Mouse (Mus musculus) heart, postnatal 0 days (tissue): ENCODE measurements at regions not wholly inside any gene's neighbourhood (a gene's known extent, or its start where the extent isn't known, plus 50 kb on each side); places are given as distances from the start of the nearest gene placed in this dataset.

Source experiments
- CTCF ChIP-seq: IDR thresholded peaks from 2 replicates; pipeline ENCODE4 v1.5.1; 2016; ENCODE audit warnings: antibody characterized with exemption, control low read depth, low read depth
- EP300 ChIP-seq: IDR thresholded peaks from 2 replicates; pipeline ENCODE4 v1.6.1; 2016; ENCODE audit warnings: antibody characterized with exemption, low read depth

DNA sequence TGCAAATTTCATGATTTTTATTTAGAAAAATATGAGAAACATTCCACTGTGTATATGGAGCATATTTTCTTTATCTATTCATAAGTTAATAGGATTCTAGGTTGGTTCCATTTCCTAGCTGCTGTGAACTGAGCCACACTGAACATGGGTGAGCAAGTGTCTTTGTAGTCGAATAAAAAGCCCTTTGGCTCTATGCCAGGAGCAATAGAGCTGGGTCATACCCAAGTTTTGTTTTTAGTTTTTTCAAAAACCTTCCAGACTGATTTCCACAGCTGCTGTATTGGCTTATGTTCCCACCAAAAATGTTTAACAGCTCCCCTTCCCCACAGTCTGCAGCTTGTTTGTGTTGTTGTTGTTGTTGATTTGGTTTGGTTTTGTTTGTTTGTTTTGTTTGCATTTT is 822.5 kb downstream of the Tmem114 start:
- TF ChIP-seq CTCF (no peak), EP300 (no peak)
